Mouse (Mus musculus) spleen, embryonic (tissue): ENCODE measurements around the gene Phxr2.

Experiments
- CTCF ChIA-PET: fragments of 350-600 bp; sonication (Branson Sonifier 250); formaldehyde crosslinking; loops from one replicate; lab custom pipeline; 2022; lab: Charles Lee

Gene Phxr2

GRCm38 (mm10) chr10:99133321-99133875, 7.3 kb upstream of the Phxr2 start:
- CTCF ChIA-PET = no interaction called here

GRCm38 (mm10) chr10:99132595-99133272, 6.6 kb upstream of the Phxr2 start:
- CTCF ChIA-PET = interaction anchor here (0.8 kb wide), 1 partner anchor 27 kb away, joined by 4 read pairs; no protein-coding TSS in a partner anchor

- CTCF ChIA-PET = interaction anchor here (0.8 kb wide), 1 partner anchor 26 kb away, joined by 4 read pairs; no protein-coding TSS in a partner anchor
Measured at GRCm38 (mm10) chr10:99132189-99132588, 6.1 kb upstream of the Phxr2 start.

GRCm38 (mm10) chr10:99131298-99131697, 5.2 kb upstream of the Phxr2 start:
- CTCF ChIA-PET = no interaction called here

- CTCF ChIA-PET = interaction anchor here (0.7 kb wide), 1 partner anchor 24 kb away, joined by 4 read pairs; the partner anchor contains the start of gene Poc1b
Measured at GRCm38 (mm10) chr10:99130611-99131010, 4.5 kb upstream of the Phxr2 start.

- CTCF ChIA-PET = interaction anchor here (0.6 kb wide), 2 partner anchors 326 to 473 kb away, joined by 3 to 4 read pairs; no protein-coding TSS in a partner anchor
Measured at GRCm38 (mm10) chr10:99127691-99128261, 1.7 kb upstream of the Phxr2 start.

- CTCF ChIA-PET = no interaction called here
Measured at GRCm38 (mm10) chr10:99126954-99127353, 829 bp upstream of the Phxr2 start.

GRCm38 (mm10) chr10:99119471-99119870, 6.7 kb downstream of the Phxr2 start:
- CTCF ChIA-PET = interaction anchor here (0.7 kb wide), 1 partner anchor 512 kb away, joined by 4 read pairs; no protein-coding TSS in a partner anchor

GRCm38 (mm10) chr10:99118697-99119096, 7.4 kb downstream of the Phxr2 start:
- CTCF ChIA-PET = no interaction called here

GRCm38 (mm10) chr10:99117876-99118275, 8.2 kb downstream of the Phxr2 start:
- CTCF ChIA-PET = no interaction called here

- CTCF ChIA-PET = no interaction called here
Measured at GRCm38 (mm10) chr10:99116650-99117615, 9.2 kb downstream of the Phxr2 start.

- CTCF ChIA-PET = no interaction called here
Measured at GRCm38 (mm10) chr10:99116237-99116632, 9.9 kb downstream of the Phxr2 start.

- CTCF ChIA-PET = no interaction called here
Measured at GRCm38 (mm10) chr10:99115471-99116236, 10.5 kb downstream of the Phxr2 start.

- CTCF ChIA-PET = interaction anchor here (0.7 kb wide), 1 partner anchor 68 kb away, joined by 16 read pairs; no protein-coding TSS in a partner anchor
Measured at GRCm38 (mm10) chr10:99114295-99114694, 11.8 kb downstream of the Phxr2 start.

- CTCF ChIA-PET = no interaction called here
Measured at GRCm38 (mm10) chr10:99113533-99113932, 12.6 kb downstream of the Phxr2 start.

- CTCF ChIA-PET = interaction anchor here (0.7 to 1.1 kb wide), 2 partner anchors 12 to 15 kb away, joined by 3 to 4 read pairs; no protein-coding TSS in a partner anchor
Measured at GRCm38 (mm10) chr10:99108431-99108982, 17.6 kb downstream of the Phxr2 start.

GRCm38 (mm10) chr10:99107964-99108363, 18.2 kb downstream of the Phxr2 start, which contains the start of gene Galnt4:
Gene Galnt4 (plus strand): TSS chr10:99108159.
- CTCF ChIA-PET = interaction anchor here (0.7 to 1.1 kb wide), 3 partner anchors 13 to 44 kb away, joined by 3 to 4 read pairs (median 3); no protein-coding TSS in a partner anchor

GRCm38 (mm10) chr10:99106703-99107631, 19.2 kb downstream of the Phxr2 start, which contains the start of gene Poc1b:
Gene Poc1b (plus strand): TSS chr10:99107036.
- CTCF ChIA-PET = interaction anchor here (0.6 to 1.3 kb wide), 6 partner anchors 9 to 156 kb away, joined by 3 to 10 read pairs (median 4); no protein-coding TSS in a partner anchor
